Mouse (Mus musculus): ENCODE data around the gene Rnaseh2b.
A peak's percentile ranks its signal among the peaks of the same experiment; 100 is the strongest.

The Rnaseh2b gene

GRCm38 (mm10) chr14:62363774-62364173, 71.4 kb downstream of the Rnaseh2b start:
- no peak for DNase-seq

- no peak for DNase-seq
These were observed 78.4 kb downstream of the Rnaseh2b start for GRCm38 (mm10) chr14:62370819-62371218.

- no peak for DNase-seq
These were observed 81.6 kb downstream of the Rnaseh2b start for GRCm38 (mm10) chr14:62374001-62374400.

- DNase-seq: no peak
These were observed 83.3 kb downstream of the Rnaseh2b start for GRCm38 (mm10) chr14:62375694-62376093.

GRCm38 (mm10) chr14:62376115-62376514, 83.7 kb downstream of the Rnaseh2b start:
- DNase-seq: no peak

- peak; percentile 7 for DNase-seq
These were observed 87.0 kb downstream of the Rnaseh2b start for GRCm38 (mm10) chr14:62379391-62379790.

- DNase-seq: no peak
These were observed 88.2 kb downstream of the Rnaseh2b start for GRCm38 (mm10) chr14:62380606-62381005.

- no peak for DNase-seq
These were observed 90.7 kb downstream of the Rnaseh2b start for GRCm38 (mm10) chr14:62383109-62383508.

- no peak for DNase-seq
These were observed 91.5 kb downstream of the Rnaseh2b start for GRCm38 (mm10) chr14:62383786-62384299.

GRCm38 (mm10) chr14:62389064-62389728, 96.8 kb downstream of the Rnaseh2b start:
- peak; percentile 82 for DNase-seq

GRCm38 (mm10) chr14:62389729-62390536, 97.5 kb downstream of the Rnaseh2b start:
- peak; percentile 47 for DNase-seq

- DNase-seq: no peak
These were observed 100.4 kb downstream of the Rnaseh2b start for GRCm38 (mm10) chr14:62392754-62393153.

GRCm38 (mm10) chr14:62395346-62395745, 103.0 kb downstream of the Rnaseh2b start:
- DNase-seq: no peak

GRCm38 (mm10) chr14:62416007-62416741, 123.8 kb downstream of the Rnaseh2b start:
- peak; percentile 9 for DNase-seq

GRCm38 (mm10) chr14:62416742-62417134, 124.3 kb downstream of the Rnaseh2b start:
- peak; percentile 31 for DNase-seq

GRCm38 (mm10) chr14:62417501-62417900, 125.1 kb downstream of the Rnaseh2b start:
- peak; percentile 34 for DNase-seq

- DNase-seq: no peak
These were observed 129.9 kb downstream of the Rnaseh2b start for GRCm38 (mm10) chr14:62422265-62422664.
